Mouse (Mus musculus) G1E (cell line): ENCODE measurements at regions not wholly inside any gene's neighbourhood (a gene's known extent, or its start where the extent isn't known, plus 50 kb on each side); places are given as distances from the start of the nearest gene placed in this dataset.

ENCODE experiments used
- CTCF ChIP-seq: IDR thresholded peaks from 2 replicates; pipeline ENCODE4 v1.5.1; 2012; ENCODE audit warnings: low read depth, low read length, inconsistent platforms, mixed read lengths
- GATA1 ChIP-seq: IDR thresholded peaks from 2 replicates; pipeline ENCODE4 v1.6.1; 2012; ENCODE audit warnings: borderline replicate concordance, low read length, inconsistent platforms, mixed read lengths
- POLR2AphosphoS5 ChIP-seq: IDR thresholded peaks from 2 replicates; pipeline ENCODE4 v1.6.1; 2012; ENCODE audit warnings: low read depth, low read length, inconsistent platforms; ENCODE audit not compliant: insufficient replicate concordance
- TAL1 ChIP-seq: conservative IDR thresholded peaks from 2 replicates; pipeline ENCODE4 v1.6.1; 2012; ENCODE audit warnings: low read depth, low read length, inconsistent platforms, mixed read lengths

DNA sequence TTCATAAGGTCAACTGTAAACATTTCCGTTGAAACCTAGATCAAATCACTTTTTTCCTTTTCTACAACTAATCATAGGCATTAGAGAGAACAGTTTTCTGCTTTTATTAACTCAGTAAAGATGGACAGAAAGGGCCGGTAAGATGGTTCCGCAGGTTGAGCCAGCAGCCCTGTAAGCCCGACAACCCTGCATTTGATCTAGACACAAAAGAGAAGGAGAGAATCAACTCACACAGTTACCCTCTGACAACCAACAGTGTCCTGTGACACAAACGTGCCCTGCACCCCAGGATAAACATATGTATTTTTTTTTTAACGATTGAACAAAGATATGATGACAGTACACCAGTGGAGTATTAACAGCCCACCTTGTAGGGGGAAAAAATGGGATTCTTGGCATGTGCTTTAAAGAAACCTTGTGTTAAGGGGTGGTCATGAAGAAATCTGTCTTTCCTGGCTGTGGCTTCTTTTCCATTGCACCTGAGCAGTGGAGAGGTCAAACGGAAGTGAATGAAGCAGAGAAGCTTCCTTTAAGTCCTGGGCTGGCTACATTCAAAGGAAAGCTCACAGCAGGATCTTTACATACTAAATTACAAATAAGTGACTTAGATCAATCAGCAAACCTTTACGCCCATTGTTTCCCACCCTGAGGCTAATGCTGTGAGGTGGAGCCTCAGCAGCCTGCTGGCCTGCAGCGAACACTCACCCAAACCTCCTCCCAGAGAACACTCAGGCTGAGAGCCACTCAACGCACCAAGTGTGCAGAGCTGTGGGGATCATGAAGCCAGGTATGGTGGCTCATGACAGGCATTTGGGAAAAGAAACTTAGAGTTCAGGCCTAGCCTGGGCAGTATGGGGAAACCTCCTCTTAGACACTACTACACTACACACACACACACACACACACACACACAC is 66.8 kb upstream of the Arhgap29 start:
- no peak for TF ChIP-seq CTCF
- TF ChIP-seq TAL1 = no peak
- no peak for TF ChIP-seq GATA1
- TF ChIP-seq POLR2AphosphoS5 = no peak
